Mouse (Mus musculus) liver, embryonic 14.5 days (tissue): ENCODE results near the gene Fbxw9. TPM values are rescaled to one million over a fixed set of nuclear protein-coding genes. Genes with fewer than 3 reads are reported as not detected.

Experiments used
- ATAC-seq: fragments of 200-750 bp; cut with Nextera tagmentation; 2 replicates; pipeline ENCODE4 v1.8.0; 2017; ENCODE audit warnings: moderate number of reproducible peaks, mild to moderate bottlenecking, moderate library complexity; ENCODE audit not compliant: insufficient read depth
- DNase-seq, 3 experiments: peaks; one replicate each; pipeline ENCODE4 v3.0.0-alpha.2; 2012 to 2013; ENCODE audit warnings: low read depth in 3 of 3, low spot score in 3 of 3
- H3K27ac ChIP-seq: fragments of 300-500 bp; sonication (generic); 2 replicates; pipeline ENCODE4 v1.5.1; 2014; ENCODE audit warnings: moderate library complexity, mild to moderate bottlenecking, control low read depth, inconsistent platforms
- H3K27me3 ChIP-seq: fragments of 300-500 bp; sonication (generic); 2 replicates; pipeline ENCODE4 v1.6.1; 2014; ENCODE audit warnings: mild to moderate bottlenecking, low read length, moderate library complexity; ENCODE audit not compliant: control insufficient read depth, insufficient read depth
- H3K36me3 ChIP-seq: fragments of 300-500 bp; sonication (generic); replicated peaks from 2 replicates; pipeline ENCODE4 v1.6.1; 2014; ENCODE audit warnings: low read depth; ENCODE audit not compliant: control insufficient read depth, insufficient read depth
- H3K4me1 ChIP-seq, 2 experiments: fragments of 200-500 bp in 1 of 2; fragments of 300-500 bp in 1 of 2; sonication (generic) in 1 of 2; replicated peaks; 2 replicates each; pipeline ENCODE4 v1.6.1; 2012 to 2014; ENCODE audit warnings: antibody characterized with exemption in 1 of 2, inconsistent platforms in 1 of 2, low read length in 1 of 2; ENCODE audit not compliant: control insufficient read depth in 2 of 2, insufficient read depth in 2 of 2
- H3K4me2 ChIP-seq: fragments of 300-500 bp; sonication (generic); 2 replicates; pipeline ENCODE4 v1.6.1; 2014; ENCODE audit warnings: low read depth, mild to moderate bottlenecking, control low read depth, moderate library complexity
- H3K4me3 ChIP-seq, 2 experiments: fragments of 200-500 bp in 1 of 2; fragments of 300-500 bp in 1 of 2; sonication (generic) in 1 of 2; 2 replicates each; pipeline ENCODE4 v1.5.1; 2012 to 2014; ENCODE audit warnings: low read depth in 2 of 2, low read length in 2 of 2, mild to moderate bottlenecking in 2 of 2, control low read depth in 1 of 2, inconsistent platforms in 1 of 2, moderate library complexity in 1 of 2; ENCODE audit not compliant: insufficient read depth in 1 of 2
- H3K9ac ChIP-seq: fragments of 300-500 bp; sonication (generic); replicated peaks from 2 replicates; pipeline ENCODE4 v1.6.1; 2014; ENCODE audit warnings: mild to moderate bottlenecking, control low read depth, moderate library complexity
- H3K9me3 ChIP-seq: fragments of 300-500 bp; sonication (generic); 2 replicates; pipeline ENCODE4 v1.6.1; 2016; ENCODE audit warnings: low read length, mixed read lengths; ENCODE audit not compliant: control insufficient read depth
- CTCF ChIP-seq: IDR thresholded peaks from 2 replicates; pipeline ENCODE4 v1.5.1; 2016; ENCODE audit warnings: antibody characterized with exemption, low read depth, control low read depth
- EP300 ChIP-seq: IDR thresholded peaks from 2 replicates; pipeline ENCODE4 v1.6.1; 2016; ENCODE audit warnings: antibody characterized with exemption, low read depth
- WGBS: fragments of 180-500 bp; shearing (Covaris S2); extraction: QIAGEN DNeasy Blood & Tissue Kit; methylation state at CpG from one replicate; pipeline ENCODE4 v1.1.7; 2014; ENCODE audit not compliant: insufficient replicate concordance; 5-methylcytosine and 5-hydroxymethylcytosine counted together
- polyA plus RNA-seq, 2 experiments: library from polyadenylated mRNA; depleted of rRNA in 1 of 2; stranded (reverse) in 1 of 2; unstranded in 1 of 2; fragments of >200 nt; fragmentation: Nextera tagmentation in 1 of 2; extraction: Ambion mirVana in 1 of 2; gene quantifications; 2 replicates each; pipeline versions ENCODE4 v1.2.1 to v1.2.3; 2012 to 2014

Fbxw9 gene
- polyA plus RNA-seq, 2 experiments: 6.0 to 8.9 TPM

GRCm38 (mm10) chr8:85026670-85027515 lies 33.0 kb upstream of the Fbxw9 start, which contains the start of gene Trir:
Gene Trir (plus strand): TSS chr8:85026823.
- Histone ChIP-seq H3K36me3 (peaks cover 29% of the 10 kb centered on the region), H3K27me3 (no peaks in the 10 kb centered on the region), H3K4me3 (peak within 1 kb of the TSS; percentile 94 to 98), H3K9me3 (no peaks in the 10 kb centered on the region), H3K27ac (peak within 1 kb of the TSS; percentile 91), H3K9ac (peak within 1 kb of the TSS; percentile 99), H3K4me1 (peaks cover 24 to 28% of the 10 kb centered on the region in 2 experiments), H3K4me2 (peak within 1 kb of the TSS; percentile 97)
- peak; percentile 97 to 98 (median 98) for DNase-seq
- peak; percentile 49 for TF ChIP-seq CTCF
- no peak for TF ChIP-seq EP300
- peak; percentile 81 for ATAC-seq
- 1% methylated on average over 75 of the region's 75 CpGs for WGBS

- Histone ChIP-seq H3K27me3 (no peaks in the 10 kb centered on the region), H3K9ac (peak overlapping the region; percentile 99), H3K9me3 (no peaks in the 10 kb centered on the region), H3K4me3 (peak overlapping the region; percentile 94 to 98), H3K36me3 (peaks cover 32% of the 10 kb centered on the region), H3K4me1 (peaks cover 24 to 28% of the 10 kb centered on the region in 2 experiments), H3K27ac (peak overlapping the region; percentile 91), H3K4me2 (peak overlapping the region; percentile 97)
- peak in 1 of 3 experiments; percentile 29 for DNase-seq
- WGBS: 1% methylated on average over 13 of the region's 13 CpGs
- ATAC-seq: no peak
- TF ChIP-seq CTCF (no peak), EP300 (no peak)
These were observed 32.4 kb upstream of the Fbxw9 start for GRCm38 (mm10) chr8:85027516-85027855.

- H3K4me1 ChIP-seq: peaks cover 24 to 28% of the 10 kb centered on the region in 2 experiments
- 23% methylated on average over 2 of the region's 2 CpGs for WGBS
- H3K27ac ChIP-seq: peak overlapping the region; percentile 91; the same call in 1 of the 2 replicates
- peaks cover 37% of the 10 kb centered on the region for H3K36me3 ChIP-seq
- peak overlapping the region; percentile 97 for H3K4me2 ChIP-seq
- peak overlapping the region; percentile 99 for H3K9ac ChIP-seq
- H3K9me3 ChIP-seq: no peaks in the 10 kb centered on the region
- DNase-seq (peak in 1 of 3 experiments; percentile 16), ATAC-seq (no peak)
- TF ChIP-seq CTCF (no peak; the same call in 1 of the 2 replicates), EP300 (no peak)
- H3K27me3 ChIP-seq: no peaks in the 10 kb centered on the region
- H3K4me3 ChIP-seq: peak overlapping the region; percentile 94 to 98
These were observed 31.9 kb upstream of the Fbxw9 start for GRCm38 (mm10) chr8:85027922-85028321.

GRCm38 (mm10) chr8:85029271-85029670 lies 30.6 kb upstream of the Fbxw9 start:
- no peak for TF ChIP-seq EP300
- no peak for TF ChIP-seq CTCF
- 76% methylated on average over 14 of the region's 14 CpGs for WGBS
- Histone ChIP-seq H3K9me3 (no peaks in the 10 kb centered on the region), H3K9ac (no peak overlapping the region), H3K4me2 (peak overlapping the region; percentile 97; the same call in 1 of the 2 replicates), H3K36me3 (peaks cover 37% of the 10 kb centered on the region), H3K4me3 (peak overlapping the region in 1 of 2 experiments; percentile 98; a peak in 2 of 4 replicates), H3K27ac (no peak overlapping the region), H3K4me1 (peaks cover 23 to 25% of the 10 kb centered on the region in 2 experiments), H3K27me3 (no peaks in the 10 kb centered on the region)
- DNase-seq (no peak), ATAC-seq (no peak)

- peaks cover 37% of the 10 kb centered on the region for H3K36me3 ChIP-seq
- no peaks in the 10 kb centered on the region for H3K9me3 ChIP-seq
These were observed 27.1 kb upstream of the Fbxw9 start for GRCm38 (mm10) chr8:85032622-85033311.

More at GRCm38 (mm10) chr8:85032622-85033311, 27.1 kb upstream of the Fbxw9 start:
- TF ChIP-seq EP300: no peak
- no peak for TF ChIP-seq CTCF
- H3K27me3 ChIP-seq: no peaks in the 10 kb centered on the region
- WGBS: 73% methylated on average over 4 of the region's 4 CpGs
- H3K4me1 ChIP-seq: peaks cover 19 to 22% of the 10 kb centered on the region in 2 experiments
- H3K4me3 ChIP-seq: no peak overlapping the region
- DNase-seq: no peak
- no peak for ATAC-seq
- no peak overlapping the region for H3K27ac ChIP-seq
- no peak overlapping the region for H3K4me2 ChIP-seq
- H3K9ac ChIP-seq: no peak overlapping the region
